Mouse (Mus musculus) MEL-GATA-1-ER (cell line): Measurements from ENCODE around the gene Lce3e.

Experiments
- DNase-seq: peaks from one replicate; pipeline ENCODE4 v3.0.0-alpha.2; 2012; ENCODE audit warnings: low read depth; ENCODE audit errors: extremely low read depth

The Lce3e gene

GRCm38 (mm10) chr3:92966761-92967160 is at the start of gene Lce3e:
Lce3e (plus strand) TSS chr3:92967061.
- DNase-seq = no peak

- DNase-seq = no peak
These were observed 46.5 kb upstream of the Lce3e start for GRCm38 (mm10) chr3:92920364-92920763.

- no peak for DNase-seq
These were observed 40.7 kb upstream of the Lce3e start, which contains the start of gene Lce3a for GRCm38 (mm10) chr3:92926130-92926529. Lce3a (minus strand) TSS chr3:92926230.

GRCm38 (mm10) chr3:92932679-92933078 is 34.2 kb upstream of the Lce3e start, which contains the start of gene Lce3b:
Lce3b (plus strand) TSS chr3:92932979.
- no peak for DNase-seq

GRCm38 (mm10) chr3:92944186-92944585 is 22.7 kb upstream of the Lce3e start, which contains the start of gene Lce3c:
Lce3c (plus strand) TSS chr3:92944486.
- DNase-seq = no peak

GRCm38 (mm10) chr3:92957090-92957489 is 9.8 kb upstream of the Lce3e start, which contains the start of gene Lce3d:
Lce3d (plus strand) TSS chr3:92957390.
- DNase-seq = no peak

- DNase-seq = no peak
These were observed 11.6 kb downstream of the Lce3e start for GRCm38 (mm10) chr3:92978484-92978883.

GRCm38 (mm10) chr3:92991926-92992325 is 25.1 kb downstream of the Lce3e start, which contains the start of gene Lce3f:
Lce3f (plus strand) TSS chr3:92992226.
- no peak for DNase-seq

- no peak for DNase-seq
These were observed 31.8 kb downstream of the Lce3e start for GRCm38 (mm10) chr3:92998691-92999090.

- DNase-seq = no peak
These were observed 33.8 kb downstream of the Lce3e start for GRCm38 (mm10) chr3:93000621-93001020.

GRCm38 (mm10) chr3:93002843-93003242 is 36.0 kb downstream of the Lce3e start:
- DNase-seq = no peak

GRCm38 (mm10) chr3:93014378-93014801 is 47.5 kb downstream of the Lce3e start:
- DNase-seq = no peak

- DNase-seq = no peak
These were observed 48.0 kb downstream of the Lce3e start for GRCm38 (mm10) chr3:93014871-93015270.

GRCm38 (mm10) chr3:93015460-93016104 is 48.7 kb downstream of the Lce3e start, which contains the start of gene Crct1:
Crct1 (minus strand) TSS chr3:93015687.
- DNase-seq = no peak
